Mouse (Mus musculus) E14TG2a.4 (cell line): Measurements from ENCODE around the gene Fez2.

Experiments
- H3K27me3 ChIP-seq: 2 replicates; pipeline ENCODE4 v1.6.1; 2014; ENCODE audit warnings: low read length, control low read depth; ENCODE audit not compliant: insufficient read depth
- H3K36me3 ChIP-seq: 2 replicates; pipeline ENCODE4 v1.6.1; 2014; ENCODE audit warnings: low read length, control low read depth; ENCODE audit not compliant: insufficient read depth
- H3K4me1 ChIP-seq: replicated peaks from 2 replicates; pipeline ENCODE4 v1.6.1; 2014; ENCODE audit warnings: low read depth, low read length, control low read depth
- H3K4me3 ChIP-seq: replicated peaks from 2 replicates; pipeline ENCODE4 v1.5.1; 2014; ENCODE audit warnings: mild to moderate bottlenecking, low read length
- H3K9me3 ChIP-seq: 2 replicates; pipeline ENCODE4 v1.6.1; 2014; ENCODE audit warnings: low read length, control low read depth
- CTCF ChIP-seq: conservative IDR thresholded peaks from 2 replicates; pipeline ENCODE4 v1.5.1; 2014; ENCODE audit warnings: low read length
- NANOG ChIP-seq: IDR thresholded peaks from 2 replicates; pipeline ENCODE4 v1.6.1; 2014; ENCODE audit warnings: borderline replicate concordance, low read length, mixed read lengths
- POU5F1 ChIP-seq: IDR thresholded peaks from 2 replicates; pipeline ENCODE4 v1.6.1; 2014; ENCODE audit warnings: low read length, borderline replicate concordance

Gene Fez2

GRCm38 (mm10) chr17:78388101-78388847 is 29.7 kb downstream of the Fez2 start:
- TF ChIP-seq CTCF (no peak), POU5F1 (no peak), NANOG (no peak)
- Histone ChIP-seq H3K4me3 (no peak overlapping the region), H3K36me3 (no peaks in the 10 kb centered on the region), H3K4me1 (peaks cover 9% of the 10 kb centered on the region; the same call in 1 of the 2 replicates), H3K9me3 (no peaks in the 10 kb centered on the region), H3K27me3 (no peaks in the 10 kb centered on the region)

GRCm38 (mm10) chr17:78387665-78388064 is 30.3 kb downstream of the Fez2 start:
- TF ChIP-seq POU5F1 (no peak), NANOG (no peak), CTCF (no peak)
- H3K36me3 ChIP-seq: no peaks in the 10 kb centered on the region
- no peaks in the 10 kb centered on the region for H3K9me3 ChIP-seq
- H3K27me3 ChIP-seq: no peaks in the 10 kb centered on the region
- H3K4me3 ChIP-seq: peak overlapping the region; percentile 58; the same call in 1 of the 2 replicates
- peaks cover 9% of the 10 kb centered on the region; the same call in 1 of the 2 replicates for H3K4me1 ChIP-seq

GRCm38 (mm10) chr17:78382321-78382720 is 35.6 kb downstream of the Fez2 start:
- TF ChIP-seq CTCF (no peak), POU5F1 (no peak), NANOG (no peak)
- H3K27me3 ChIP-seq: no peaks in the 10 kb centered on the region
- H3K4me3 ChIP-seq: no peak overlapping the region
- H3K36me3 ChIP-seq: peaks cover 13% of the 10 kb centered on the region; the same call in 1 of the 2 replicates
- no peaks in the 10 kb centered on the region for H3K9me3 ChIP-seq
- H3K4me1 ChIP-seq: peaks cover 4% of the 10 kb centered on the region; the same call in 1 of the 2 replicates

- H3K36me3 ChIP-seq: peaks cover 13% of the 10 kb centered on the region; the same call in 1 of the 2 replicates
- H3K27me3 ChIP-seq: no peaks in the 10 kb centered on the region
- H3K9me3 ChIP-seq: no peaks in the 10 kb centered on the region
- H3K4me3 ChIP-seq: no peak overlapping the region
- H3K4me1 ChIP-seq: no peaks in the 10 kb centered on the region
- no peak for TF ChIP-seq CTCF
- TF ChIP-seq POU5F1: no peak
- no peak for TF ChIP-seq NANOG
These were observed 38.2 kb downstream of the Fez2 start for GRCm38 (mm10) chr17:78379730-78380245.

- H3K4me1 ChIP-seq: no peaks in the 10 kb centered on the region
- TF ChIP-seq NANOG: no peak
- no peak for TF ChIP-seq POU5F1
- TF ChIP-seq CTCF: no peak
- H3K36me3 ChIP-seq: peaks cover 15% of the 10 kb centered on the region; the same call in 1 of the 2 replicates
- no peak overlapping the region for H3K4me3 ChIP-seq
- H3K9me3 ChIP-seq: no peaks in the 10 kb centered on the region
- H3K27me3 ChIP-seq: no peaks in the 10 kb centered on the region
These were observed 38.7 kb downstream of the Fez2 start for GRCm38 (mm10) chr17:78379079-78379729.

GRCm38 (mm10) chr17:78376587-78376986 is 41.4 kb downstream of the Fez2 start:
- Histone ChIP-seq H3K36me3 (peaks cover 14% of the 10 kb centered on the region; the same call in 1 of the 2 replicates), H3K27me3 (no peaks in the 10 kb centered on the region), H3K4me1 (no peaks in the 10 kb centered on the region), H3K9me3 (no peaks in the 10 kb centered on the region), H3K4me3 (no peak overlapping the region)
- TF ChIP-seq CTCF: no peak
- no peak for TF ChIP-seq NANOG
- TF ChIP-seq POU5F1: no peak

GRCm38 (mm10) chr17:78374756-78375155 is 43.2 kb downstream of the Fez2 start:
- peaks cover 9% of the 10 kb centered on the region; the same call in 1 of the 2 replicates for H3K36me3 ChIP-seq
- H3K4me1 ChIP-seq: no peaks in the 10 kb centered on the region
- no peaks in the 10 kb centered on the region for H3K27me3 ChIP-seq
- TF ChIP-seq CTCF (no peak), NANOG (no peak), POU5F1 (no peak)
- H3K9me3 ChIP-seq: no peaks in the 10 kb centered on the region
- H3K4me3 ChIP-seq: no peak overlapping the region

- H3K4me3 ChIP-seq: no peak overlapping the region
- TF ChIP-seq NANOG (no peak), CTCF (no peak), POU5F1 (no peak)
- H3K36me3 ChIP-seq: peaks cover 9% of the 10 kb centered on the region; the same call in 1 of the 2 replicates
- H3K4me1 ChIP-seq: no peaks in the 10 kb centered on the region
- H3K27me3 ChIP-seq: no peaks in the 10 kb centered on the region
- H3K9me3 ChIP-seq: no peaks in the 10 kb centered on the region
These were observed 44.1 kb downstream of the Fez2 start for GRCm38 (mm10) chr17:78373849-78374248.
